Mouse (Mus musculus) CH12.LX (cell line): ENCODE measurements at regions not wholly inside any gene's neighbourhood (a gene's known extent, or its start where the extent isn't known, plus 50 kb on each side); places are given as distances from the start of the nearest gene placed in this dataset.

Source experiments
- DNase-seq: peaks from one replicate; pipeline ENCODE4 v3.0.0-alpha.2; 2013; ENCODE audit errors: extremely low read depth
- H3K27ac ChIP-seq: 2 replicates; pipeline ENCODE4 v1.5.1; 2012; ENCODE audit warnings: low read depth, mild to moderate bottlenecking, control low read depth, moderate library complexity; ENCODE audit not compliant: insufficient read depth
- H3K27me3 ChIP-seq: replicated peaks from 2 replicates; pipeline ENCODE3; 2012; ENCODE audit warnings: inconsistent platforms
- H3K36me3 ChIP-seq, 2 experiments: replicated peaks in 1 of 2; 2 replicates each; pipeline versions ENCODE3 to v1.6.1; 2012; ENCODE audit warnings: inconsistent platforms in 1 of 2, low read length in 1 of 2, mild to moderate bottlenecking in 1 of 2, mixed read lengths in 1 of 2, moderate library complexity in 1 of 2; ENCODE audit not compliant: control insufficient read depth in 1 of 2, insufficient read depth in 1 of 2
- H3K4me1 ChIP-seq, 2 experiments: 2 replicates each; pipeline ENCODE4 v1.6.1; 2012; ENCODE audit warnings: inconsistent platforms in 1 of 2, moderate library complexity in 1 of 2; ENCODE audit not compliant: insufficient read depth in 2 of 2, control insufficient read depth in 1 of 2
- H3K4me2 ChIP-seq: 2 replicates; pipeline ENCODE4 v1.6.1; 2012; ENCODE audit warnings: low read depth, mild to moderate bottlenecking, control low read depth; ENCODE audit not compliant: poor library complexity, insufficient read depth, severe bottlenecking
- H3K4me3 ChIP-seq, 3 experiments: fragments of 150-350 bp in 1 of 3; sonication (generic) in 1 of 3; replicated peaks in 1 of 3; 2 replicates each; pipeline versions ENCODE3 to v1.5.1; 2011 to 2012; ENCODE audit warnings: low read depth in 2 of 3, low read length in 2 of 3, mild to moderate bottlenecking in 2 of 3, moderate library complexity in 2 of 3, control low read depth in 1 of 3, improper control_type of control experiment in 1 of 3, inconsistent platforms in 1 of 3, mixed read lengths in 1 of 3; ENCODE audit not compliant: poor library complexity in 1 of 3
- H3K79me2 ChIP-seq: replicated peaks from 2 replicates; pipeline ENCODE4 v1.6.1; 2012; ENCODE audit warnings: mild to moderate bottlenecking, moderate library complexity; ENCODE audit not compliant: control insufficient read depth, poor library complexity, insufficient read depth, severe bottlenecking; ENCODE audit errors: extremely low read depth
- H3K9ac ChIP-seq: 2 replicates; pipeline ENCODE4 v1.6.1; 2012; ENCODE audit warnings: low read depth, mild to moderate bottlenecking, control low read depth, moderate library complexity; ENCODE audit not compliant: insufficient read depth
- H3K9me3 ChIP-seq: replicated peaks from 2 replicates; pipeline ENCODE3; 2012; ENCODE audit warnings: low read length, inconsistent platforms, mixed read lengths
- CHD1 ChIP-seq: IDR thresholded peaks from 2 replicates; pipeline ENCODE4 v1.6.1; 2012; ENCODE audit warnings: low read depth, low read length, improper control_type of control experiment, inconsistent platforms
- CTCF ChIP-seq, 2 experiments: IDR thresholded peaks in 1 of 2; conservative IDR thresholded peaks in 1 of 2; 2 replicates each; pipeline ENCODE4 v1.5.1; 2011 to 2012; ENCODE audit warnings: low read depth in 2 of 2, low read length in 2 of 2, improper control_type of control experiment in 1 of 2, inconsistent platforms in 1 of 2, mild to moderate bottlenecking in 1 of 2, moderate library complexity in 1 of 2
- ELF1 ChIP-seq: IDR thresholded peaks from 2 replicates; pipeline ENCODE4 v1.6.1; 2014; ENCODE audit warnings: low read depth, mild to moderate bottlenecking, inconsistent platforms, low read length, improper control_type of control experiment
- IRF4 ChIP-seq: IDR thresholded peaks from 2 replicates; pipeline ENCODE4 v1.6.1; 2014; ENCODE audit warnings: low read depth, mild to moderate bottlenecking, inconsistent platforms, low read length, improper control_type of control experiment
- JUN ChIP-seq: IDR thresholded peaks from 2 replicates; pipeline ENCODE4 v1.6.1; 2011; ENCODE audit warnings: low read depth, mild to moderate bottlenecking, low read length, improper control_type of control experiment, moderate library complexity; ENCODE audit not compliant: insufficient read depth
- MAX ChIP-seq: IDR thresholded peaks from 2 replicates; pipeline ENCODE4 v1.6.1; 2011; ENCODE audit warnings: low read length, improper control_type of control experiment
- MEF2A ChIP-seq: IDR thresholded peaks from 2 replicates; pipeline ENCODE4 v1.6.1; 2014; ENCODE audit warnings: low read depth, mild to moderate bottlenecking, inconsistent platforms, low read length, improper control_type of control experiment, borderline replicate concordance
- NRF1 ChIP-seq: IDR thresholded peaks from 2 replicates; pipeline ENCODE4 v1.6.1; 2014; ENCODE audit warnings: low read depth, mild to moderate bottlenecking, inconsistent platforms, low read length, improper control_type of control experiment, moderate library complexity
- POLR2AphosphoS2 ChIP-seq: IDR thresholded peaks from 2 replicates; pipeline ENCODE4 v1.6.1; 2011; ENCODE audit warnings: low read depth, low read length, improper control_type of control experiment
- RCOR1 ChIP-seq: conservative IDR thresholded peaks from 2 replicates; pipeline ENCODE4 v1.6.1; 2012; ENCODE audit warnings: low read depth, mild to moderate bottlenecking, inconsistent platforms, low read length, improper control_type of control experiment
- SMC3 ChIP-seq: IDR thresholded peaks from 2 replicates; pipeline ENCODE4 v1.6.1; 2011; ENCODE audit warnings: low read depth, low read length, improper control_type of control experiment
- TCF12 ChIP-seq: IDR thresholded peaks from 2 replicates; pipeline ENCODE4 v1.6.1; 2014; ENCODE audit warnings: low read depth, mild to moderate bottlenecking, inconsistent platforms, low read length, improper control_type of control experiment
- UBTF ChIP-seq: IDR thresholded peaks from 2 replicates; pipeline ENCODE4 v1.6.1; 2012; ENCODE audit warnings: low read depth, mild to moderate bottlenecking, inconsistent platforms, low read length, improper control_type of control experiment, moderate library complexity
- ZKSCAN1 ChIP-seq: IDR thresholded peaks from 2 replicates; pipeline ENCODE4 v1.6.1; 2012; ENCODE audit warnings: low read depth, inconsistent platforms, low read length, improper control_type of control experiment, borderline replicate concordance
- dilution Hi-C: fragments of 300-500 bp; cut with MboI; formaldehyde crosslinking; loops from 2 replicates; pipeline ENCODE4 v1.14.3; 2020; ENCODE audit warnings: low sequenced_read_pairs; ENCODE audit not compliant: extremely low pct_unique_long_range_greater_than_20kb, extremely low pct_ligation_motif_present
- in situ Hi-C: fragments of 300-500 bp; cut with MboI; formaldehyde crosslinking; loops from 3 replicates; pipeline ENCODE4 v1.14.3; 2019; ENCODE audit warnings: low sequenced_read_pairs, low pct_ligation_motif_present, low pct_unique_long_range_greater_than_20kb, mixed read lengths

DNA sequence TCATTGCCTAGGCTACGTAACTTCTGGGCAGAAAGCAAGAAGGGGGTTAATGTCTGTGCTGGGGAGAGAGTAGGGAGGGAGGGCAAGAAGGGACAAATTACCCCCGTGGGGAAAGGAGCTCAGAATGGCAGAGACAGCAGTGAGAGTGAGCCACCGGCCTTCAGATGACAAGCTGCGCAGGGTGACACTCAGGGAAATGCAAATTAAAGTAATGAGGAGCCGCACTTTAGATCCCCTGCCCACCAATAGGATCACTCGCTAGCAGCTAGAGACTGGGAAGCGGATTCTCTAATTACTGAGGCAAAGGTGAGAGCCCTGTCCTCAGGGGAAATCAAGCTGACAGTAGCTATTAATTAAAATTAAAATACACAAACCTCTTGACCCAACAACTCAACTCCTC lies 202.5 kb downstream of the Arhgef10l start:
- in situ Hi-C loops (no loop called here), dilution Hi-C loops (no loop called here)
- DNase-seq, result no peak
- Histone ChIP-seq H3K9ac (no peak overlapping the region), H3K4me3 (no peak overlapping the region), H3K4me2 (no peak overlapping the region), H3K4me1 (no peaks in the 10 kb centered on the region), H3K27ac (no peak overlapping the region), H3K27me3 (peaks cover 44% of the 10 kb centered on the region), H3K9me3 (peaks cover 16% of the 10 kb centered on the region), H3K36me3 (no peaks in the 10 kb centered on the region), H3K79me2 (no peaks in the 10 kb centered on the region)
- no peak for TF ChIP-seq ZKSCAN1
- TF ChIP-seq MEF2A, result no peak
- no peak for TF ChIP-seq TCF12
- TF ChIP-seq CTCF (conservative IDR thresholded peaks at IDR 0.05 in 1 of 2, IDR thresholded peaks at IDR 0.05 in 1 of 2; ENCODE audit: low read depth in 2 of 2, low read length in 2 of 2), result no peak
- no peak for TF ChIP-seq NRF1
- no peak for TF ChIP-seq RCOR1

DNA sequence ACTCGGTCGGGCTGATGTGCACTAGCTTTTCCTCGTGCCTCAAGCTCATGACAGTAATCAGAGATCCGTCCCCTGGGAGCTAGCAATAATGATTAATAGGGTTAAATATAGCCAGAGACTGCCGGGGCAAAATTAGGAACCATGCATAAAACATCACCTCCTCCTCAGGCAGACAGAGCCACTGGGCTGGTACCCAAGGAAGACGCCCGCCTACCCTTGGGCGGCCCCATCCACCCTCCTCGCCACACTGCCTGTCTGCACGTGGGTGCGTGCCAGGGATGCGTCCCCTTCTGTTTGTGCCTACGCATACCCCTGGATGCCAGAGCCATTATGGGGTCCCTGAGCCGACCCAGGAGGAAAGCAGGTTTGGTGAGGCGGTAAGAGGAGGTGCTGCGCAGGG lies 204.5 kb downstream of the Arhgef10l start:
- dilution Hi-C loops, result no loop called here
- no peak overlapping the region for H3K27ac ChIP-seq
- H3K4me2 ChIP-seq, result no peak overlapping the region
- no peaks in the 10 kb centered on the region for H3K36me3 ChIP-seq
- in situ Hi-C loops, result no loop called here
- no peak overlapping the region for H3K4me3 ChIP-seq
- no peak for DNase-seq
- H3K4me1 ChIP-seq, result no peaks in the 10 kb centered on the region
- no peaks in the 10 kb centered on the region for H3K79me2 ChIP-seq
- H3K9me3 ChIP-seq, result peaks cover 16% of the 10 kb centered on the region
- peaks cover 35% of the 10 kb centered on the region for H3K27me3 ChIP-seq
- TF ChIP-seq SMC3 (no peak), ELF1 (no peak), MAX (no peak), JUN (no peak), POLR2AphosphoS2 (no peak), IRF4 (no peak)
- H3K9ac ChIP-seq, result no peak overlapping the region

DNA sequence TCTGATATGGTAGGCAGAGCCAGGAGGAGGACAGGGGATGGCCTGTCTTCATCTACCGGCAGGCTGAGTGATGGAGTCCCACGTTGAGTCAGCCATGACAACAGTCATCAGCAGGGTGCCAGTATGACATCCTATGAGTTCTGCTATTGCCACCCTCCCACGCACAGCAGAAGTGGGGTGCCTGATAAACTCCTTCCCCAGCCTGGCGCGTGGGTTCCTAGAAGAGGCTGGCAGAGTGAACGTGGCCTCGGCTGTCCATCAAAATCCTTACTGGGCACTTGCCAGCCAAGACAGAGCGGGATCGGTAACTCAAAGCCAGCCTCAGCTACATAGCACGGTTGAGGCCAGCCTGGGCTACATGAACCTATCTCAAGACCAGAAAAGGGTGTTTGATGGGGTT lies 202.5 kb upstream of the Igsf21 start:
- H3K79me2 ChIP-seq, result no peaks in the 10 kb centered on the region
- H3K27ac ChIP-seq, result no peak overlapping the region
- H3K9ac ChIP-seq, result no peak overlapping the region
- no peak overlapping the region for H3K4me3 ChIP-seq
- H3K4me1 ChIP-seq, result no peaks in the 10 kb centered on the region
- no peak overlapping the region for H3K4me2 ChIP-seq
- in situ Hi-C loops, result no loop called here
- H3K36me3 ChIP-seq, result no peaks in the 10 kb centered on the region
- H3K27me3 ChIP-seq, result peaks cover 23% of the 10 kb centered on the region
- dilution Hi-C loops, result no loop called here
- H3K9me3 ChIP-seq, result peaks cover 2% of the 10 kb centered on the region
- TF ChIP-seq POLR2AphosphoS2, result no peak
- no peak for TF ChIP-seq UBTF
- TF ChIP-seq ELF1, result no peak
- no peak for TF ChIP-seq CHD1
- TF ChIP-seq ZKSCAN1, result no peak
- no peak for DNase-seq
